Mouse (Mus musculus): ENCODE measurements around the gene Usp53. TPM values are rescaled to one million over a fixed set of nuclear protein-coding genes. Genes with fewer than 3 reads are reported as not detected.

The Usp53 gene
- polyA plus RNA-seq, 1 experiment from 2014 or later = 27.8 TPM

GRCm38 (mm10) chr3:122921676-122922527 is 62.4 kb downstream of the Usp53 start:
- no peaks in the 10 kb centered on the region for H3K9me3 ChIP-seq (ENCODE audit: control insufficient read depth, low read length)
- 57% methylated on average over 8 of the region's 8 CpGs for WGBS
- peaks cover 4% of the 10 kb centered on the region; the same call in 1 of the 2 replicates for H3K36me3 ChIP-seq (ENCODE audit: control insufficient read depth, insufficient read depth, low read length)
- H3K27ac ChIP-seq (replicated peaks) = peak overlapping the region; percentile 86
- no peaks in the 10 kb centered on the region for H3K4me1 ChIP-seq (replicated peaks; ENCODE audit: control insufficient read depth, insufficient read depth)
- H3K4me2 ChIP-seq (replicated peaks; ENCODE audit: low read depth) = no peak overlapping the region
- DNase-seq (ENCODE audit: low spot score) (no peak), ATAC-seq (ENCODE audit: low FRiP score, low TSS enrichment) (no peak)
- H3K4me3 ChIP-seq (ENCODE audit: low read depth, low read length) = no peak overlapping the region
- no peaks in the 10 kb centered on the region for H3K27me3 ChIP-seq (ENCODE audit: control insufficient read depth, insufficient read depth, low read length)
- no peak overlapping the region for H3K9ac ChIP-seq (ENCODE audit: low read length)
- no peak for TF ChIP-seq EP300 (optimal IDR thresholded peaks at IDR 0.05)
- TF ChIP-seq CTCF (IDR thresholded peaks at IDR 0.05; ENCODE audit: low read depth) = no peak

GRCm38 (mm10) chr3:122920572-122921435 is 63.5 kb downstream of the Usp53 start:
- Histone ChIP-seq H3K9me3 (ENCODE audit: control insufficient read depth, low read length) (no peaks in the 10 kb centered on the region), H3K4me1 (replicated peaks; ENCODE audit: control insufficient read depth, insufficient read depth) (no peaks in the 10 kb centered on the region), H3K9ac (ENCODE audit: low read length) (no peak overlapping the region), H3K36me3 (ENCODE audit: control insufficient read depth, insufficient read depth, low read length) (no peaks in the 10 kb centered on the region), H3K4me2 (replicated peaks; ENCODE audit: low read depth) (no peak overlapping the region), H3K27ac (replicated peaks) (peak overlapping the region; percentile 86), H3K4me3 (ENCODE audit: low read depth, low read length) (no peak overlapping the region), H3K27me3 (ENCODE audit: control insufficient read depth, insufficient read depth, low read length) (no peaks in the 10 kb centered on the region)
- TF ChIP-seq CTCF (IDR thresholded peaks at IDR 0.05; ENCODE audit: low read depth) (no peak), EP300 (optimal IDR thresholded peaks at IDR 0.05) (peak; percentile 59)
- 47% methylated on average over 8 of the region's 8 CpGs for WGBS
- no peak for ATAC-seq (ENCODE audit: low FRiP score, low TSS enrichment)
- peak; percentile 32 for DNase-seq (ENCODE audit: low spot score)

- peak within 1 kb of the TSS; percentile 86 for H3K27ac ChIP-seq (replicated peaks)
- no peaks in the 10 kb centered on the region for H3K36me3 ChIP-seq (ENCODE audit: control insufficient read depth, insufficient read depth, low read length)
- no peak within 1 kb of the TSS for H3K9ac ChIP-seq (ENCODE audit: low read length)
- no peak within 1 kb of the TSS for H3K4me2 ChIP-seq (replicated peaks; ENCODE audit: low read depth)
- no peak for DNase-seq (ENCODE audit: low spot score)
- no peak within 1 kb of the TSS for H3K4me3 ChIP-seq (ENCODE audit: low read depth, low read length)
- no peaks in the 10 kb centered on the region for H3K9me3 ChIP-seq (ENCODE audit: control insufficient read depth, low read length)
- no peak for ATAC-seq (ENCODE audit: low FRiP score, low TSS enrichment)
- TF ChIP-seq EP300 (optimal IDR thresholded peaks at IDR 0.05) (no peak), CTCF (IDR thresholded peaks at IDR 0.05; ENCODE audit: low read depth) (no peak)
- H3K27me3 ChIP-seq (ENCODE audit: control insufficient read depth, insufficient read depth, low read length) = no peaks in the 10 kb centered on the region
- WGBS = 79% methylated on average over 8 of the region's 8 CpGs
- H3K4me1 ChIP-seq (replicated peaks; ENCODE audit: control insufficient read depth, insufficient read depth) = no peaks in the 10 kb centered on the region
Measured at GRCm38 (mm10) chr3:122919260-122919659, 65.0 kb downstream of the Usp53 start, which contains the start of gene Gm10959. TSS of gene Gm10959 (minus strand) at chr3:122919360.

- 56% methylated on average over 2 of the region's 2 CpGs for WGBS
- no peak overlapping the region for H3K4me2 ChIP-seq (replicated peaks; ENCODE audit: low read depth)
- H3K9ac ChIP-seq (ENCODE audit: low read length) = no peak overlapping the region
- H3K4me3 ChIP-seq (ENCODE audit: low read depth, low read length) = no peak overlapping the region
- DNase-seq (ENCODE audit: low spot score) = no peak
- no peaks in the 10 kb centered on the region for H3K36me3 ChIP-seq (ENCODE audit: control insufficient read depth, insufficient read depth, low read length)
- no peak for ATAC-seq (ENCODE audit: low FRiP score, low TSS enrichment)
- H3K9me3 ChIP-seq (ENCODE audit: control insufficient read depth, low read length) = no peaks in the 10 kb centered on the region
- H3K4me1 ChIP-seq (replicated peaks; ENCODE audit: control insufficient read depth, insufficient read depth) = no peaks in the 10 kb centered on the region
- no peak for TF ChIP-seq EP300 (optimal IDR thresholded peaks at IDR 0.05)
- no peak for TF ChIP-seq CTCF (IDR thresholded peaks at IDR 0.05; ENCODE audit: low read depth)
- H3K27me3 ChIP-seq (ENCODE audit: control insufficient read depth, insufficient read depth, low read length) = no peaks in the 10 kb centered on the region
- 0 out of 2 replicates have a peak overlapping the region, but pooled peaks have one; percentile 40 for H3K27ac ChIP-seq (replicated peaks)
Measured at GRCm38 (mm10) chr3:122918672-122919071, 65.6 kb downstream of the Usp53 start.

GRCm38 (mm10) chr3:122916191-122916680 is 68.1 kb downstream of the Usp53 start:
- ATAC-seq (ENCODE audit: low FRiP score, low TSS enrichment) (no peak), DNase-seq (ENCODE audit: low spot score) (no peak)
- Histone ChIP-seq H3K9me3 (ENCODE audit: control insufficient read depth, low read length) (no peaks in the 10 kb centered on the region), H3K27me3 (ENCODE audit: control insufficient read depth, insufficient read depth, low read length) (no peaks in the 10 kb centered on the region), H3K9ac (ENCODE audit: low read length) (no peak overlapping the region), H3K4me1 (replicated peaks; ENCODE audit: control insufficient read depth, insufficient read depth) (no peaks in the 10 kb centered on the region), H3K27ac (replicated peaks) (no peak overlapping the region), H3K4me2 (replicated peaks; ENCODE audit: low read depth) (no peak overlapping the region), H3K36me3 (ENCODE audit: control insufficient read depth, insufficient read depth, low read length) (no peaks in the 10 kb centered on the region), H3K4me3 (ENCODE audit: low read depth, low read length) (no peak overlapping the region)
- 59% methylated on average over 6 of the region's 6 CpGs for WGBS
- no peak for TF ChIP-seq CTCF (IDR thresholded peaks at IDR 0.05; ENCODE audit: low read depth)
- no peak for TF ChIP-seq EP300 (optimal IDR thresholded peaks at IDR 0.05)

Measured in stomach, postnatal 0 days (tissue).